In the genomic region with DNA sequence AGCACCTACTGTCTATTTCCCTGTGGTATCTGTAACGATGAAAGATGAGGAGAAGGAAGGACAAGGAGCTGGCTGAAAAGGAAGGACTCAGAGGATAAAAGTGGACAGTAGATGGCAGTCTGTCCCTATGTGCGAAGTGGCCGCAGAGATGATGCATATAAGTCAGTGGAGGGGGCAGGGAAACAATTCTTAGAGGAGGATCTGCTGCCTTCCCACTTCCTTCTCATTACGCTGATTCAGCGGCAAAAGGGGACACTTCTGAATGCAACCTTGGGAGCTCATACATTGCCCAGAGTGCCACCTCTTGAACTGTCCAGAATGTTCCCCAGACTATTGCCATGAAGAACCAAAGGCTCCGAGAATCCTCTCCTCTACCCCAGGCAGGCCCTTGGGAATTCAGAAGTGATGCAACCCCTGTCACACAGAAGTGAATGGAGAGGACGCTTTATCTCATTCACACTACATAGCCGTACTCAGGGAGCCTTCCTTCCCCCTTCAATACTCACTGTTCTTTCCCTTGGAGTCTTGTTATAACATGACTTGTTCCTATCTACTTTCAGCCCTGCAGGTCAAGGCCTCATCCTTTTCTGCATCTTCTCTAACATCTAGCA, we compare ENCODE assay signal across 9 mouse cellular contexts. TPM values are rescaled to one million over a fixed set of nuclear protein-coding genes. Genes with fewer than 3 reads are reported as not detected.
DNase-seq lines count a peak whose midpoint lies in the region; ATAC-seq lines count a peak whose summit lies in the region.
"Had no signal": no experiment of that assay in that cellular context is flagged by ENCODE, and none has a peak within 500 bp of the region (broad histone marks: within the 10 kb centered on the region; RNA-seq: fewer than 3 reads in every experiment).

No protein-coding gene starts in this region.

- H3K4me2 ChIP-seq in kidney, embryonic 14.5 days (replicated peaks; ENCODE audit: low read depth, low read length) = no peak overlapping the region
- H3K4me2 ChIP-seq: embryonic facial prominence, embryonic 12.5 days had no signal

- peak; percentile 50 for DNase-seq in adrenal gland, postnatal 14 days
- DNase-seq in adrenal gland, adult 8-10 months = no peak
- peak; percentile 17 for DNase-seq in 416B (ENCODE audit: low read depth)
- DNase-seq in embryo, embryonic 10 days (ENCODE audit: low spot score) = peak; percentile 67
- peak; percentile 44 for DNase-seq in retina, postnatal 7 days (ENCODE audit: low read depth, low spot score)
- DNase-seq in spleen, postnatal 36 days (ENCODE audit: low spot score in 2 of 2) = no peak
- no peak for DNase-seq in yolk sac, embryonic 10.5 days (ENCODE audit: low spot score)

- ATAC-seq in kidney, embryonic 14.5 days (ENCODE audit: low FRiP score, low TSS enrichment) = peak; percentile 39; the same call in 1 of the 2 replicates

- H3K27me3 ChIP-seq in kidney, embryonic 14.5 days (ENCODE audit: control insufficient read depth, insufficient read depth, low read length) = no peaks in the 10 kb centered on the region
- H3K27me3 ChIP-seq: embryonic facial prominence, embryonic 12.5 days had no signal

- peaks cover 11% of the 10 kb centered on the region; the same call in 1 of the 2 replicates for H3K4me1 ChIP-seq in kidney, embryonic 14.5 days (ENCODE audit: control insufficient read depth, insufficient read depth, low read length)

- H3K9ac ChIP-seq in kidney, embryonic 14.5 days (ENCODE audit: low read depth, low read length) = no peak overlapping the region
- H3K9ac ChIP-seq: embryonic facial prominence, embryonic 12.5 days had no signal

- no peak overlapping the region for H3K27ac ChIP-seq in kidney, embryonic 14.5 days (ENCODE audit: low read depth, low read length)
- H3K27ac ChIP-seq: embryonic facial prominence, embryonic 12.5 days had no signal

- no peak overlapping the region for H3K4me3 ChIP-seq in kidney, embryonic 14.5 days (ENCODE audit: low read length)
- H3K4me3 ChIP-seq: embryonic facial prominence, embryonic 12.5 days had no signal

- no peaks in the 10 kb centered on the region for H3K36me3 ChIP-seq in kidney, embryonic 14.5 days (ENCODE audit: control insufficient read depth, insufficient read depth, low read length)

- no peaks in the 10 kb centered on the region for H3K9me3 ChIP-seq in kidney, embryonic 14.5 days (ENCODE audit: control insufficient read depth, low read length)
- H3K9me3 ChIP-seq: embryonic facial prominence, embryonic 12.5 days had no signal

- 38% methylated on average over 8 of the region's 8 CpGs for WGBS in kidney, embryonic 14.5 days

RNA-seq across cellular contexts. Expression of a gene that starts 12.2 kb away (rescaled TPM):
- total RNA-seq in adrenal gland, postnatal 14 days (2021) = 2.1 and 3.7 TPM in 2 replicates
- 1 to 10 TPM; 1.3 to 4.1 (median 2.6) TPM for total RNA-seq in adrenal gland, adult 8-10 months (2022)
- polyA plus RNA-seq in kidney, embryonic 14.5 days (2014; fragmentation: Nextera tagmentation; extraction: Ambion mirVana) = 20.7 TPM in 2 replicates

Comparison
In these comparisons a context has a peak if more than half of its experiments do, and no peak if none do; other contexts are left out.
1. DNase-seq: peak in adrenal gland, postnatal 14 days (single experiment), 416B (single experiment), embryo, embryonic 10 days (single experiment) and retina, postnatal 7 days (single experiment); none in adrenal gland, adult 8-10 months (single experiment), spleen, postnatal 36 days (0 of 2) and yolk sac, embryonic 10.5 days (single experiment).